In genomic region chr15:27998621-27999359, GRCm38 (mm10) we compare ENCODE assay signal across 10 mouse cellular contexts. TPM values are rescaled to one million over a fixed set of nuclear protein-coding genes. Genes with fewer than 3 reads are reported as not detected.
DNase-seq lines count a peak whose midpoint lies in the region; ATAC-seq and TF ChIP-seq lines count a peak whose summit lies in the region.
"Had no signal": no experiment of that assay in that cellular context is flagged by ENCODE, and none has a peak within 500 bp of the region (broad histone marks: within the 10 kb centered on the region; RNA-seq: fewer than 3 reads in every experiment).

No protein-coding gene starts in this region.

- peak overlapping the region; percentile 66; the same call in 1 of the 2 replicates for H3K27ac ChIP-seq in cerebellum, adult 2 months (ENCODE audit: insufficient read depth, low read length)
- peak overlapping the region; percentile 1; the same call in 1 of the 2 replicates for H3K27ac ChIP-seq in liver, postnatal 0 days (ENCODE audit: low read depth)
- H3K27ac ChIP-seq in liver, embryonic 11.5 days (ENCODE audit: low read depth, low read length): no peak overlapping the region
- H3K27ac ChIP-seq in neural tube, embryonic 11.5 days (ENCODE audit: low read depth, low read length): no peak overlapping the region
- H3K27ac ChIP-seq: liver, embryonic 15.5 days had no signal

- no peak overlapping the region for H3K4me2 ChIP-seq in liver, postnatal 0 days (ENCODE audit: low read depth, low read length)
- H3K4me2 ChIP-seq in liver, embryonic 11.5 days: no peak overlapping the region
- H3K4me2 ChIP-seq in neural tube, embryonic 11.5 days (ENCODE audit: low read depth): no peak overlapping the region
- H3K4me2 ChIP-seq: liver, embryonic 15.5 days had no signal

- TF ChIP-seq EP300 in liver, postnatal 0 days (IDR thresholded peaks at IDR 0.05; ENCODE audit: low read depth): no peak

- H3K36me3 ChIP-seq in liver, postnatal 0 days (replicated peaks; ENCODE audit: insufficient read depth, low read length): no peaks in the 10 kb centered on the region
- no peaks in the 10 kb centered on the region for H3K36me3 ChIP-seq in liver, embryonic 11.5 days (ENCODE audit: control insufficient read depth, insufficient read depth, low read length)
- H3K36me3 ChIP-seq in neural tube, embryonic 11.5 days (ENCODE audit: control insufficient read depth, insufficient read depth, low read length): no peaks in the 10 kb centered on the region
- H3K36me3 ChIP-seq: liver, embryonic 15.5 days had no signal

- peak; percentile 52 to 62 for DNase-seq in cerebellum, adult 2 months
- no peak for DNase-seq in cerebellum, postnatal 25 days
- no peak for DNase-seq in liver, postnatal 0 days
- no peak for DNase-seq in liver, embryonic 11.5 days (ENCODE audit: low spot score)
- peak; percentile 38 for DNase-seq in kidney, adult 18-20 months
- peak; percentile 35 for DNase-seq in neural tube, embryonic 11.5 days (ENCODE audit: low spot score)
- DNase-seq in heart, adult 8-10 months (ENCODE audit: low spot score): no peak

- no peak for ATAC-seq in liver, postnatal 0 days
- ATAC-seq in liver, embryonic 11.5 days (replicated peaks; ENCODE audit: low FRiP score): no peak
- no peak for ATAC-seq in neural tube, embryonic 11.5 days (ENCODE audit: insufficient read depth, low FRiP score, low TSS enrichment)
- ATAC-seq in erythroblast, adult 5-6 weeks (replicated peaks; ENCODE audit: low FRiP score, poor library complexity, severe bottlenecking): no peak

- H3K4me1 ChIP-seq in cerebellum, adult 2 months (ENCODE audit: control insufficient read depth, insufficient read depth, low read length): peaks cover 47% of the 10 kb centered on the region
- H3K4me1 ChIP-seq in liver, postnatal 0 days (ENCODE audit: insufficient read depth): peaks cover 26% of the 10 kb centered on the region
- peaks cover 13% of the 10 kb centered on the region for H3K4me1 ChIP-seq in liver, embryonic 11.5 days (replicated peaks; ENCODE audit: control insufficient read depth, insufficient read depth, low read length)
- peaks cover 53% of the 10 kb centered on the region for H3K4me1 ChIP-seq in neural tube, embryonic 11.5 days (ENCODE audit: control insufficient read depth, insufficient read depth, low read length)

- no peaks in the 10 kb centered on the region for H3K9me3 ChIP-seq in liver, postnatal 0 days (ENCODE audit: low read length)
- no peaks in the 10 kb centered on the region for H3K9me3 ChIP-seq in liver, embryonic 11.5 days (ENCODE audit: control insufficient read depth, low read length)
- H3K9me3 ChIP-seq in neural tube, embryonic 11.5 days (ENCODE audit: control insufficient read depth, low read length): no peaks in the 10 kb centered on the region
- H3K9me3 ChIP-seq: heart, embryonic 12.5 days; liver, embryonic 15.5 days had no signal

- no peak for TF ChIP-seq CTCF in cerebellum, adult 2 months (IDR thresholded peaks at IDR 0.05; ENCODE audit: borderline replicate concordance, insufficient read depth, low read depth, low read length)
- no peak for TF ChIP-seq CTCF in liver, postnatal 0 days (IDR thresholded peaks at IDR 0.05; ENCODE audit: low read depth)

- no peaks in the 10 kb centered on the region for H3K27me3 ChIP-seq in cerebellum, adult 2 months (ENCODE audit: control insufficient read depth, insufficient read depth, low read length)
- no peaks in the 10 kb centered on the region for H3K27me3 ChIP-seq in liver, postnatal 0 days (ENCODE audit: insufficient read depth, low read length)
- H3K27me3 ChIP-seq in liver, embryonic 11.5 days (replicated peaks; ENCODE audit: control insufficient read depth, insufficient read depth, low read length): no peaks in the 10 kb centered on the region
- no peaks in the 10 kb centered on the region for H3K27me3 ChIP-seq in neural tube, embryonic 11.5 days (ENCODE audit: control insufficient read depth, insufficient read depth, low read length)
- H3K27me3 ChIP-seq: heart, embryonic 12.5 days; liver, embryonic 15.5 days had no signal

- H3K9ac ChIP-seq in liver, postnatal 0 days (replicated peaks): no peak overlapping the region
- no peak overlapping the region for H3K9ac ChIP-seq in liver, embryonic 11.5 days (ENCODE audit: low read depth, low read length)
- no peak overlapping the region for H3K9ac ChIP-seq in neural tube, embryonic 11.5 days (ENCODE audit: low read length)
- H3K9ac ChIP-seq: heart, embryonic 12.5 days; liver, embryonic 15.5 days had no signal

- TF ChIP-seq POLR2A in cerebellum, adult 2 months (IDR thresholded peaks at IDR 0.05; ENCODE audit: borderline replicate concordance, insufficient read depth, low read length): no peak

- WGBS in cerebellum, adult 2 months: 32% methylated on average over 8 of the region's 8 CpGs
- 50% methylated on average over 8 of the region's 8 CpGs for WGBS in liver, postnatal 0 days (ENCODE audit: insufficient replicate concordance)
- 48% methylated on average over 8 of the region's 8 CpGs for WGBS in liver, embryonic 11.5 days
- WGBS in neural tube, embryonic 11.5 days: 4% methylated on average over 8 of the region's 8 CpGs

- no peak overlapping the region for H3K4me3 ChIP-seq in cerebellum, adult 2 months (replicated peaks; ENCODE audit: insufficient read depth, low read depth, low read length)
- H3K4me3 ChIP-seq in liver, postnatal 0 days (ENCODE audit: low read depth, low read length): no peak overlapping the region
- H3K4me3 ChIP-seq in liver, embryonic 11.5 days (ENCODE audit: low read depth, low read length): no peak overlapping the region
- H3K4me3 ChIP-seq in neural tube, embryonic 11.5 days (ENCODE audit: low read depth, low read length): no peak overlapping the region
- H3K4me3 ChIP-seq: heart, embryonic 12.5 days; liver, embryonic 15.5 days had no signal

RNA-seq across cellular contexts. Expression of gene Trio, which starts 26.9 kb away (rescaled TPM):
- 187 and 207 TPM in 2 replicates for polyA plus RNA-seq in cerebellum, adult 2 months (2012; rRNA removed)
- polyA plus RNA-seq in liver, postnatal 0 days (2015; fragmentation: Nextera tagmentation; extraction: Ambion mirVana): 5.1 and 5.5 TPM in 2 replicates
- polyA plus RNA-seq in liver, embryonic 11.5 days (2014; fragmentation: Nextera tagmentation; extraction: Ambion mirVana): 9.4 and 14.0 TPM in 2 replicates
- polyA plus RNA-seq in neural tube, embryonic 11.5 days (2014; fragmentation: Nextera tagmentation; extraction: Ambion mirVana): 31.2 and 35.2 TPM in 2 replicates
- 14.0 and 18.1 TPM in 2 replicates for total RNA-seq in erythroblast, adult 5-6 weeks (2015; ENCODE audit: low replicate concordance)
- total RNA-seq in erythroblast, adult 5-6 weeks (2017; ENCODE audit: low replicate concordance): 2.4 and 6.2 TPM in 2 replicates
- total RNA-seq in heart, adult 8-10 months (2022): 10 to 100 TPM; 35.3 to 42.6 (median 36.6) TPM

Comparison
In these comparisons a context has a peak if more than half of its experiments do, and no peak if none do; other contexts are left out.
1. DNase-seq: peak in cerebellum, adult 2 months (2 of 2), kidney, adult 18-20 months (single experiment) and neural tube, embryonic 11.5 days (single experiment); none in cerebellum, postnatal 25 days (0 of 2), liver, postnatal 0 days (single experiment), liver, embryonic 11.5 days (single experiment) and heart, adult 8-10 months (single experiment).
2. H3K27ac ChIP-seq: peak in cerebellum, adult 2 months (single experiment) and liver, postnatal 0 days (single experiment); none in liver, embryonic 11.5 days (single experiment) and neural tube, embryonic 11.5 days (single experiment).